Mouse (Mus musculus): Measurements from ENCODE around the gene B3gnt2.

DNA sequence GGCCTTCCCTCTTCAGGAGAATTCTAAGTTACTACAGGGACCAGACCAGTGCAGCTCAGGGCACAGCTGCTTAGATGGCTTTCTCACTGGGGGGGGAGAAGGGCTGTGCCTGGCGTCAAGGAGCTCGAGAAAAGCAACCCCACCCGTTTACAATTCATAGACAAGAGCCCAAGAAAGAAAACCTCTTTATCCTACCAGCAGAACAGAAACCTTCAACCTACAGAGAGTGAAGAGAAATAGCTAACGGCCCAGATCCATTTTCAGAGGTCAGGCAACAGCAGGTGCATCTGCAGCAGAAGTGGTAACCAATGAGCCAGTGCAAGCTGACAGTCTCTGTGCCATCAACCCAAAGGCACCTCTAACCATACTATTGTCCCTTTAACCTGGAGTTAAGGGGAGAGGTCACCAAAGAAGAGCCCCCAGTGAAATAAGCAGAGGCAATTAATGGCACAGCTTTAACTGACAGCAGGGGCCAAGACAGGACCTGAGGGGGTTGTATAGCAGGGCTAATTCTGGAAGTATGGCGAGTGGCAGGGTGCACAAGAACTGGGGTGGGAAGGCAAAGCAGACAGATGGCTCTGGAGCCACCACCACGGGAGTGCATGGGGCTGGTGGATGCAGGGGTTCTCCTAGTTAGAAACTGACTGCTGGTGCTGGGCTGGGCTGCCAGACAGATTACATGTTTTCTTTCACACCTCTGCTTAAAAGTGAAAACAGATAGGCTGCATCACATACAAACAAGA lies 14.5 kb downstream of the B3gnt2 start:
- no peak for TF ChIP-seq CTCF (IDR thresholded peaks at IDR 0.05; ENCODE audit: extremely low read depth, insufficient read depth, insufficient read length, insufficient replicate concordance)
- TF ChIP-seq POLR2A (IDR thresholded peaks at IDR 0.05; ENCODE audit: low read depth, low read length): no peak

All from spleen, adult 2 months (tissue).